10 mouse cellular contexts compared by ENCODE assay signal in the genomic region with DNA sequence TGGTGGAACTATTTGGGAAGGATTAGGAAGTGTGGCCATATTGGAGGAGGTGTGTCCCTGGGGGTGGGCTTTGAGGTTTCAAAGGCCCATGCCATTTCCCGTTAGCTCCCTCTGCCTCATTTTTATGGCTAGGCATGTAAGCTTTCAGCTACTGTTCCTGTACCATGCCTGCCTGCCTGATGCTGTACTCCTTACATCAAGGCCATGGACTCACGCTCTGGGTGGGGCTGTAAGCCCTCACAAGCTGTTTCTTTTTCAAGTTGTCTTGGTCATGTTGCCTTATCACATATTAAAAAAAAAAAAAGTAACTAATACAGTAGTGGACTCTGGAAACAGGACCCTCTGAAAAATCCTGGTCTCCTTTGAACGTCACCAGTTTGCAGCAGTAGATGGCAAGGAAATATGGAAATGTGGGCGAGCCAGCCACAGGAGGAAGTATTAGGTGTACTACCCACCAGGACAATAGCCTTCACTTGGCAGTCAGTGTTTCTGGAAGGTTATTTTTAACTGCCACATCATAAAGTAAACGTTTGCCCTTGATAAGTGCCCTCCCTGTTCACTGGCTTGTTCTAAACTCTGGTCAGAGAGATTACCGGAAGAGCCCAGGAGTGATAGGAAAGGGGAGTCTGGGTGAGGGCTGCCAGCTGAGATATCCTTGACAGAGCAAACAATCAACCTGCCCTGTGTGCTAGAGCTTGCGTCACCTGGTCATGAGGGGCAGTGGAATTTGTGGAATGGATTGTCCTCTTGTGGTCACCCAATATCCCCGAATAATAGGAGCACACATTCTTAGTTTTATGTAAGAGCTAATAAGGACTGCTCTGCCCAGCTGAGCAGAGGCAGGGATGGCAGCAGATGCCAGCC.
DNase-seq lines count a peak whose midpoint lies in the region; ATAC-seq and TF ChIP-seq lines count a peak whose summit lies in the region.
"Had no signal": no experiment of that assay in that cellular context is flagged by ENCODE, and none has a peak within 500 bp of the region (broad histone marks: within the 10 kb centered on the region; RNA-seq: fewer than 3 reads in every experiment).

No protein-coding gene starts in this region.

- H3K9me3 ChIP-seq in liver, embryonic 15.5 days (replicated peaks) = no peaks in the 10 kb centered on the region

- H3K9ac ChIP-seq in heart, adult 2 months (ENCODE audit: low read depth, low read length) = no peak overlapping the region
- no peak overlapping the region for H3K9ac ChIP-seq in liver, embryonic 15.5 days

- H3K27ac ChIP-seq in heart, adult 2 months = peak overlapping the region; percentile 82
- H3K27ac ChIP-seq in liver, embryonic 15.5 days (replicated peaks) = no peak overlapping the region

- no peak for TF ChIP-seq POLR2A in heart, adult 2 months (IDR thresholded peaks at IDR 0.05; ENCODE audit: insufficient read depth, low read depth, low read length)
- TF ChIP-seq POLR2A in myocyte (IDR thresholded peaks at IDR 0.05; ENCODE audit: insufficient read length, low read depth) = no peak

- DNase-seq in heart, adult 2 months = peak; percentile 42 to 71
- peak; percentile 30 to 40 for DNase-seq in heart, postnatal 14 days
- DNase-seq in neural tube, embryonic 10.5 days (ENCODE audit: extremely low spot score, low spot score) = no peak
- no peak for DNase-seq in T-cell, adult 2 months (ENCODE audit: low spot score)
- no peak for DNase-seq in retina, embryonic 14.5 days (ENCODE audit: low spot score)
- no peak for DNase-seq in urinary bladder, postnatal 10 days (ENCODE audit: low spot score)
- DNase-seq: cerebellum, postnatal 36 days; kidney, adult 11 months had no signal

- intact Hi-C loops in heart, adult 2 months (cut with DNase I) = no loop called here
- intact Hi-C loops in heart, postnatal 14 days (cut with DNase I) = no loop called here

- peak; percentile 69 for ATAC-seq in liver, embryonic 15.5 days (ENCODE audit: insufficient read depth)

- TF ChIP-seq EP300 in heart, adult 2 months (IDR thresholded peaks at IDR 0.05; ENCODE audit: insufficient read depth, low read depth, low read length) = peak; percentile 94

- no peak overlapping the region for H3K4me3 ChIP-seq in heart, adult 2 months
- H3K4me3 ChIP-seq in liver, embryonic 15.5 days (replicated peaks) = no peak overlapping the region
- H3K4me3 ChIP-seq in myocyte = no peak overlapping the region

- H3K4me1 ChIP-seq in heart, adult 2 months (ENCODE audit: control insufficient read depth, insufficient read depth, low read length) = peaks cover 4% of the 10 kb centered on the region
- H3K4me1 ChIP-seq in liver, embryonic 15.5 days (replicated peaks) = no peaks in the 10 kb centered on the region

- H3K36me3 ChIP-seq in heart, adult 2 months (ENCODE audit: control insufficient read depth, insufficient read depth, low read length) = no peaks in the 10 kb centered on the region
- no peaks in the 10 kb centered on the region for H3K36me3 ChIP-seq in liver, embryonic 15.5 days (replicated peaks)
- H3K36me3 ChIP-seq in myocyte (ENCODE audit: control insufficient read depth, insufficient read depth) = no peaks in the 10 kb centered on the region

- no peak overlapping the region for H3ac ChIP-seq in myocyte (ENCODE audit: control insufficient read depth, insufficient read length)

- TF ChIP-seq CTCF in heart, adult 2 months (IDR thresholded peaks at IDR 0.05) = no peak

- H3K79me2 ChIP-seq in heart, adult 2 months (replicated peaks; ENCODE audit: control insufficient read depth, insufficient read depth, low read length) = no peaks in the 10 kb centered on the region
- H3K79me2 ChIP-seq in myocyte (ENCODE audit: control insufficient read depth, insufficient read depth) = no peaks in the 10 kb centered on the region

- H3K27me3 ChIP-seq in heart, adult 2 months (ENCODE audit: control insufficient read depth, insufficient read depth, low read length) = no peaks in the 10 kb centered on the region
- no peaks in the 10 kb centered on the region for H3K27me3 ChIP-seq in liver, embryonic 15.5 days
- no peaks in the 10 kb centered on the region for H3K27me3 ChIP-seq in myocyte (ENCODE audit: control insufficient read depth, insufficient read depth, insufficient read length)

- WGBS in heart, adult 2 months = 29% methylated on average over 8 of the region's 8 CpGs
- 41% methylated on average over 8 of the region's 8 CpGs for WGBS in liver, embryonic 15.5 days (ENCODE audit: insufficient replicate concordance)

- H3K4me2 ChIP-seq in liver, embryonic 15.5 days = no peak overlapping the region
- peak overlapping the region; percentile 8 for H3K4me2 ChIP-seq in myocyte (ENCODE audit: low read depth)

TF ChIP-seq in myocyte, 11 proteins besides CTCF, POLR2A, EP300 and RAD21:
- TF ChIP-seq REST (IDR thresholded peaks at IDR 0.05; ENCODE audit: insufficient read depth, insufficient read length) (no peak), POLR2AphosphoS2 (IDR thresholded peaks at IDR 0.05; ENCODE audit: insufficient read length, low read depth) (no peak), TCF3 (IDR thresholded peaks at IDR 0.05; ENCODE audit: insufficient read length, low read depth) (no peak), SRF (IDR thresholded peaks at IDR 0.05; ENCODE audit: control insufficient read depth, insufficient read length, low read depth) (no peak), TCF12 (IDR thresholded peaks at IDR 0.05; ENCODE audit: insufficient read depth, poor library complexity, severe bottlenecking) (no peak), USF1 (IDR thresholded peaks at IDR 0.05; ENCODE audit: low read depth) (no peak), MYOD1 (IDR thresholded peaks at IDR 0.05; ENCODE audit: control insufficient read depth in 1 of 3, insufficient read length in 2 of 3, low read depth in 2 of 3) (peak in 1 of 3 experiments; percentile 52), CEBPB (IDR thresholded peaks at IDR 0.05; ENCODE audit: insufficient read depth, poor library complexity, severe bottlenecking) (peak; percentile 33; the same call in 1 of the 2 replicates), E2F4 (IDR thresholded peaks at IDR 0.05; ENCODE audit: insufficient read depth) (no peak), MAX (IDR thresholded peaks at IDR 0.05; ENCODE audit: low read depth) (no peak), MYOG (IDR thresholded peaks at IDR 0.05; ENCODE audit: control insufficient read depth in 1 of 3, insufficient read depth in 1 of 3, insufficient read length in 2 of 3, low read depth in 2 of 3) (peak in 1 of 3 experiments; percentile 64)

Comparison
In these comparisons a context has a peak if more than half of its experiments do, and no peak if none do; other contexts are left out.
1. DNase-seq: peak in heart, adult 2 months (2 of 2) and heart, postnatal 14 days (2 of 2); none in neural tube, embryonic 10.5 days (single experiment), T-cell, adult 2 months (single experiment), retina, embryonic 14.5 days (single experiment) and urinary bladder, postnatal 10 days (single experiment).